In the genomic region with DNA sequence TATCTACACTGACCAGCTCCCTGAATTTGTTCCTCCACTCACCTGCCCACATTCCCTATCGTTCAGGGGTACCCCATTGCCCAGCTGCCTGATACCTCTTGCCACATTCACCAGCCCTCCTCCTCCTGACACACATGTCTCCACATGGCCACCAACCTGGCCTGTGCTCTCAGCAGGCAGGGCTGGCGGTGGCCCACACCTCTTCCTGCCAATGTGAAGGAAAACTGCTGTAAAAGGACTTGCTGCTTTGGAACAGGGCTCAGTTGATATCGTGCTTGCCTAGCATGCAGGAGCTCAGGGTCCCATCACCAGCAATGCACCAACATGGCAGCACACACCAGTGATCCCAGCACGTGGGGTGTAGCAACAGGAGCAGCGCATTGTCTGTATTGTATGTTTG, we compare ENCODE assay signal across 8 mouse cellular contexts. TPM values are rescaled to one million over a fixed set of nuclear protein-coding genes. Genes with fewer than 3 reads are reported as not detected.
DNase-seq lines count a peak whose midpoint lies in the region; ATAC-seq and TF ChIP-seq lines count a peak whose summit lies in the region.

No protein-coding gene starts in this region.

- peaks cover 13% of the 10 kb centered on the region for H3K4me1 ChIP-seq in hindbrain, embryonic 10.5 days (replicated peaks)
- H3K4me1 ChIP-seq in hindbrain, embryonic 11.5 days (replicated peaks; ENCODE audit: control insufficient read depth, insufficient read depth, low read length) = no peaks in the 10 kb centered on the region; the same call in 1 of the 2 replicates
- peaks cover 18% of the 10 kb centered on the region for H3K4me1 ChIP-seq in forebrain, postnatal 0 days (ENCODE audit: insufficient read depth)
- peaks cover 22% of the 10 kb centered on the region for H3K4me1 ChIP-seq in midbrain, embryonic 15.5 days

- no peaks in the 10 kb centered on the region for H3K36me3 ChIP-seq in hindbrain, embryonic 10.5 days
- no peaks in the 10 kb centered on the region for H3K36me3 ChIP-seq in hindbrain, embryonic 11.5 days (ENCODE audit: control insufficient read depth, insufficient read depth, low read length)
- H3K36me3 ChIP-seq in forebrain, postnatal 0 days (ENCODE audit: insufficient read depth) = peaks cover 10% of the 10 kb centered on the region; the same call in 1 of the 2 replicates
- peaks cover 6% of the 10 kb centered on the region; the same call in 1 of the 2 replicates for H3K36me3 ChIP-seq in midbrain, embryonic 15.5 days (replicated peaks)

- no peak overlapping the region for H3K4me2 ChIP-seq in hindbrain, embryonic 11.5 days (replicated peaks; ENCODE audit: low read depth, low read length)
- H3K4me2 ChIP-seq in forebrain, postnatal 0 days (ENCODE audit: low read depth) = peak overlapping the region; percentile 59
- H3K4me2 ChIP-seq in midbrain, embryonic 15.5 days = peak overlapping the region; percentile 83

- no peaks in the 10 kb centered on the region for H3K9me3 ChIP-seq in hindbrain, embryonic 10.5 days
- H3K9me3 ChIP-seq in hindbrain, embryonic 11.5 days (ENCODE audit: control insufficient read depth, low read length) = no peaks in the 10 kb centered on the region
- no peaks in the 10 kb centered on the region for H3K9me3 ChIP-seq in forebrain, postnatal 0 days (ENCODE audit: low read length)
- no peaks in the 10 kb centered on the region for H3K9me3 ChIP-seq in midbrain, embryonic 15.5 days

- H3K27ac ChIP-seq in hindbrain, embryonic 10.5 days = no peak overlapping the region
- no peak overlapping the region for H3K27ac ChIP-seq in hindbrain, embryonic 11.5 days (ENCODE audit: low read depth, low read length)
- H3K27ac ChIP-seq in forebrain, postnatal 0 days (ENCODE audit: low read depth, low read length) = peak overlapping the region; percentile 88
- H3K27ac ChIP-seq in midbrain, embryonic 15.5 days = peak overlapping the region; percentile 86; the same call in 1 of the 2 replicates

- no peak for DNase-seq in hindbrain, embryonic 10.5 days (ENCODE audit: low spot score)
- no peak for DNase-seq in hindbrain, embryonic 11.5 days (ENCODE audit: low spot score)
- peak; percentile 45 to 51 for DNase-seq in cerebellum, postnatal 10 days
- no peak for DNase-seq in forebrain, postnatal 0 days
- no peak for DNase-seq in left cerebral cortex, postnatal 14 days (ENCODE audit: low spot score in 2 of 2)
- no peak for DNase-seq in lung, adult 18-20 months
- no peak for DNase-seq in kidney, adult 18-20 months

- TF ChIP-seq CTCF in forebrain, postnatal 0 days (IDR thresholded peaks at IDR 0.05; ENCODE audit: low read depth) = no peak

- ATAC-seq in hindbrain, embryonic 11.5 days (ENCODE audit: low FRiP score) = no peak
- ATAC-seq in forebrain, postnatal 0 days = no peak
- no peak for ATAC-seq in midbrain, embryonic 15.5 days (replicated peaks)

- no peak overlapping the region for H3K9ac ChIP-seq in hindbrain, embryonic 11.5 days (ENCODE audit: low read depth, low read length)
- H3K9ac ChIP-seq in forebrain, postnatal 0 days = 0 out of 2 replicates have a peak overlapping the region, but pooled peaks have one; percentile 80
- 0 out of 2 replicates have a peak overlapping the region, but pooled peaks have one; percentile 74 for H3K9ac ChIP-seq in midbrain, embryonic 15.5 days

- peaks cover 43% of the 10 kb centered on the region for H3K27me3 ChIP-seq in hindbrain, embryonic 10.5 days (ENCODE audit: insufficient read depth, poor library complexity, severe bottlenecking)
- H3K27me3 ChIP-seq in hindbrain, embryonic 11.5 days (ENCODE audit: control insufficient read depth, insufficient read depth, low read length) = peaks cover 8% of the 10 kb centered on the region
- H3K27me3 ChIP-seq in forebrain, postnatal 0 days (ENCODE audit: insufficient read depth, low read length) = no peaks in the 10 kb centered on the region
- no peaks in the 10 kb centered on the region for H3K27me3 ChIP-seq in midbrain, embryonic 15.5 days (replicated peaks)

- H3K4me3 ChIP-seq in hindbrain, embryonic 10.5 days = peak overlapping the region; percentile 64; the same call in 1 of the 2 replicates
- no peak overlapping the region for H3K4me3 ChIP-seq in hindbrain, embryonic 11.5 days (ENCODE audit: low read depth, low read length)
- no peak overlapping the region for H3K4me3 ChIP-seq in forebrain, postnatal 0 days (ENCODE audit: low read depth, low read length)
- no peak overlapping the region for H3K4me3 ChIP-seq in midbrain, embryonic 15.5 days

- intact Hi-C loops in left cerebral cortex, postnatal 14 days (cut with DNase I) = no loop called here

- WGBS in hindbrain, embryonic 10.5 days = 79% methylated on average over 5 of the region's 5 CpGs
- WGBS in hindbrain, embryonic 11.5 days = 79% methylated on average over 5 of the region's 5 CpGs
- 71% methylated on average over 5 of the region's 5 CpGs for WGBS in forebrain, postnatal 0 days
- 80% methylated on average over 5 of the region's 5 CpGs for WGBS in midbrain, embryonic 15.5 days

RNA-seq across cellular contexts. Expression of gene Prkar1b, which starts 19.4 kb away (rescaled TPM):
- polyA plus RNA-seq in hindbrain, embryonic 10.5 days (2016; fragmentation: Nextera tagmentation; extraction: Ambion mirVana) = 11.7 and 28.8 TPM in 2 replicates
- polyA plus RNA-seq in hindbrain, embryonic 11.5 days (2014; fragmentation: Nextera tagmentation; extraction: Ambion mirVana) = 19.9 and 26.4 TPM in 2 replicates
- total RNA-seq in forebrain, postnatal 0 days (2014; rRNA removed) = 253 and 303 TPM in 2 replicates
- 361 and 392 TPM in 2 replicates for polyA plus RNA-seq in forebrain, postnatal 0 days (2015; fragmentation: Nextera tagmentation; extraction: Ambion mirVana)
- polyA plus RNA-seq in midbrain, embryonic 15.5 days (2015; fragmentation: Nextera tagmentation; extraction: Ambion mirVana) = 303 and 316 TPM in 2 replicates
- total RNA-seq in left cerebral cortex, postnatal 14 days (2021) = 100 to 1,000 TPM; 571 to 599 TPM

RNA-seq across cellular contexts. Expression of gene Dnaaf5, which starts 19.7 kb away (rescaled TPM):
- 8.7 and 10.3 TPM in 2 replicates for polyA plus RNA-seq in hindbrain, embryonic 10.5 days (2016; fragmentation: Nextera tagmentation; extraction: Ambion mirVana)
- polyA plus RNA-seq in hindbrain, embryonic 11.5 days (2014; fragmentation: Nextera tagmentation; extraction: Ambion mirVana) = 5.3 and 7.2 TPM in 2 replicates
- 9.4 and 12.5 TPM in 2 replicates for total RNA-seq in forebrain, postnatal 0 days (2014; rRNA removed)
- polyA plus RNA-seq in forebrain, postnatal 0 days (2015; fragmentation: Nextera tagmentation; extraction: Ambion mirVana) = 2.0 and 2.6 TPM in 2 replicates
- 4.6 and 5.1 TPM in 2 replicates for polyA plus RNA-seq in midbrain, embryonic 15.5 days (2015; fragmentation: Nextera tagmentation; extraction: Ambion mirVana)
- total RNA-seq in left cerebral cortex, postnatal 14 days (2021) = 1 to 10 TPM; 6.9 to 7.8 TPM

Comparison
In these comparisons a context has a peak if more than half of its experiments do, and no peak if none do; other contexts are left out.
1. DNase-seq: peak in cerebellum, postnatal 10 days (2 of 2); none in hindbrain, embryonic 10.5 days (single experiment), hindbrain, embryonic 11.5 days (single experiment), forebrain, postnatal 0 days (single experiment), left cerebral cortex, postnatal 14 days (0 of 2), lung, adult 18-20 months (0 of 2) and kidney, adult 18-20 months (single experiment).
2. H3K27ac ChIP-seq: peak in forebrain, postnatal 0 days (single experiment) and midbrain, embryonic 15.5 days (single experiment); none in hindbrain, embryonic 10.5 days (single experiment) and hindbrain, embryonic 11.5 days (single experiment).
3. RNA of gene Prkar1b, which starts 19.4 kb away (polyA plus RNA-seq): 361 to 392 TPM in forebrain, postnatal 0 days and 303 to 316 TPM in midbrain, embryonic 15.5 days; 11.7 to 28.8 TPM in hindbrain, embryonic 10.5 days and 19.9 to 26.4 TPM in hindbrain, embryonic 11.5 days; every median in the first group is over 10 times any median in the second.